Mouse (Mus musculus) midbrain, embryonic 15.5 days (tissue): ENCODE data around the gene Pdlim3. TPM values are rescaled to one million over a fixed set of nuclear protein-coding genes. Genes with fewer than 3 reads are reported as not detected.

Source experiments
- ATAC-seq: fragments of 200-750 bp; cut with Nextera tagmentation; replicated peaks from 2 replicates; pipeline ENCODE4 v1.8.0; 2017; ENCODE audit warnings: moderate TSS enrichment
- H3K27ac ChIP-seq: fragments of 300-500 bp; sonication (generic); 2 replicates; pipeline ENCODE4 v1.5.1; 2015; ENCODE audit warnings: mild to moderate bottlenecking, inconsistent platforms
- H3K27me3 ChIP-seq: fragments of 300-500 bp; sonication (generic); replicated peaks from 2 replicates; pipeline ENCODE4 v1.6.1; 2015; ENCODE audit warnings: inconsistent platforms
- H3K36me3 ChIP-seq: fragments of 300-500 bp; sonication (generic); replicated peaks from 2 replicates; pipeline ENCODE4 v1.6.1; 2015; ENCODE audit warnings: inconsistent platforms
- H3K4me1 ChIP-seq: fragments of 300-500 bp; sonication (generic); 2 replicates; pipeline ENCODE4 v1.6.1; 2015; ENCODE audit warnings: inconsistent platforms
- H3K4me2 ChIP-seq: fragments of 300-500 bp; sonication (generic); 2 replicates; pipeline ENCODE4 v1.6.1; 2015; ENCODE audit warnings: inconsistent platforms, mild to moderate bottlenecking, moderate library complexity
- H3K4me3 ChIP-seq: fragments of 300-500 bp; sonication (generic); 2 replicates; pipeline ENCODE4 v1.5.1; 2015; ENCODE audit warnings: mild to moderate bottlenecking, inconsistent platforms
- H3K9ac ChIP-seq: fragments of 300-500 bp; sonication (generic); 2 replicates; pipeline ENCODE4 v1.6.1; 2015; ENCODE audit warnings: mild to moderate bottlenecking, inconsistent platforms
- H3K9me3 ChIP-seq: fragments of 300-500 bp; sonication (generic); 2 replicates; pipeline ENCODE4 v1.6.1; 2016; ENCODE audit warnings: inconsistent platforms
- WGBS: fragments of 180-500 bp; shearing (Covaris S2); methylation state at CpG from one replicate; pipeline ENCODE4 v1.1.7; 2015; ENCODE audit warnings: mixed read lengths; 5-methylcytosine and 5-hydroxymethylcytosine counted together
- polyA plus RNA-seq: library from polyadenylated mRNA; unstranded; fragments of >200 nt; fragmentation: Nextera tagmentation; extraction: Ambion mirVana; gene quantifications from 2 replicates; pipeline ENCODE4 v1.2.1, GENCODE M21; 2015

The Pdlim3 gene
- polyA plus RNA-seq, 1 experiment from 2014 or later, result 21.2 TPM

DNA sequence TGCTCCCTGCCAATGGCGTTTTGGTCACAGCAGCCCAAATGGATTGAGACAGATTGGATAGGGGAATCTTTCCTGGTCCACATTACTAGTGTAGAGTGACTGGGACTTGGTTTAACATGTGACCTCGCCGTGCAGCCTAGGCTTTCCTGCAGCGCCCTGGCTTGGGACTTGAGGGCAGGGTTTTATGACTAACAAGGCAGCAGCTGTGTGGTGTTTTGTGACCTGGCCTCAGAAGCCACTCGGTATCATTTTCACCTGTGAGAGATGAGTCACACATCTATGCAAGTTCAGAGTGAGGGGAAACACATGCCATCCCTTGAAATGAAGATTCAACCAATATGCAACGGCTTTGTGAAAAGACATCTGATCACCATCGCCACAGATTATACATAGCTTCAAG, 7.6 kb upstream of the Pdlim3 start:
- ATAC-seq, result no peak
- Histone ChIP-seq H3K36me3 (no peaks in the 10 kb centered on the region), H3K27ac (no peak overlapping the region), H3K4me2 (no peak overlapping the region), H3K27me3 (no peaks in the 10 kb centered on the region), H3K9me3 (no peaks in the 10 kb centered on the region), H3K9ac (no peak overlapping the region), H3K4me1 (peaks cover 11% of the 10 kb centered on the region), H3K4me3 (no peak overlapping the region)
- 94% methylated on average over 7 of the region's 7 CpGs for WGBS

DNA sequence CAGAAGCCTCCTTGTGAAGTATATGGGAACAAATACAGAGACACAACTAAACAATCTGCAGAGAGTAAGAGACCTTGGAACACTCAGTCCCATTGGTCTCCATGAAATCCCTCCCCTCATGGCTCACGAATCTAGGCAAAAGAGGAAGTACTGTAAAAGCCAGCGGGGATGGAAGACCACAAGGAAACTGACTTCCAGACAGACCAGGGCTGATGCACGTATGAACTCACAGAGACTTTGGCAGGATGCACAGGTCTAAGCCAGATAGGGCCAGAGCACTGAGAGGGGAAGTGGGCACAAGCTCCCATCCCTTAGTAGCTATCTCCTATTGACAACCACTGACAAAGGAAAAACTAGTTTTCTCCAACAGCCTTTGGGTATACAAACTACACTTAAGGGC, 4.8 kb upstream of the Pdlim3 start:
- Histone ChIP-seq H3K27ac (no peak overlapping the region), H3K9me3 (no peaks in the 10 kb centered on the region), H3K36me3 (no peaks in the 10 kb centered on the region), H3K4me1 (peaks cover 16% of the 10 kb centered on the region), H3K9ac (no peak overlapping the region), H3K4me3 (no peak overlapping the region), H3K27me3 (peaks cover 3% of the 10 kb centered on the region; the same call in 1 of the 2 replicates), H3K4me2 (no peak overlapping the region)
- no peak for ATAC-seq
- WGBS, result 93% methylated on average over 3 of the region's 3 CpGs

DNA sequence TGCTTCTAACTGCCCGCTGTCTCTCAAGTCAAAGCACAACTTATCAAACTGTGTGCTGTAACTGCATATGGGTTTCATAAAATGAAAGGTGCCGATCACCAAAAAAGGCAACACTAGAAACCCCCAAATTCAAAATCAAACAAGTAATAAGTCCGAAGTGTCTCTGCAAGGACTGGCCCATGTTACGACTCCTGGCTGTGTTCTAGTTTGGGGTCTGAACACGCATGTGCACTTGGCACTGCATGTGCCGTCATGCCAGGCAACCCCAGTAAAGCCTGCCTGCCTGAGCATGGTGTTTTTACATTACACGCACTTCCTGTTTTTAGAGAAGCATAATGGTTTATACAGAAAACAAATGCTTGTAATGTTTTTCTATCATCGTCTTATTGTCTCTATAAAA, 3.5 kb upstream of the Pdlim3 start:
- peaks cover 15% of the 10 kb centered on the region for H3K4me1 ChIP-seq
- no peak overlapping the region for H3K9ac ChIP-seq
- no peak overlapping the region for H3K4me2 ChIP-seq
- 96% methylated on average over 8 of the region's 8 CpGs for WGBS
- H3K4me3 ChIP-seq, result no peak overlapping the region
- no peaks in the 10 kb centered on the region for H3K9me3 ChIP-seq
- peaks cover 5% of the 10 kb centered on the region; the same call in 1 of the 2 replicates for H3K27me3 ChIP-seq
- no peak for ATAC-seq
- H3K27ac ChIP-seq, result no peak overlapping the region
- H3K36me3 ChIP-seq, result no peaks in the 10 kb centered on the region

DNA sequence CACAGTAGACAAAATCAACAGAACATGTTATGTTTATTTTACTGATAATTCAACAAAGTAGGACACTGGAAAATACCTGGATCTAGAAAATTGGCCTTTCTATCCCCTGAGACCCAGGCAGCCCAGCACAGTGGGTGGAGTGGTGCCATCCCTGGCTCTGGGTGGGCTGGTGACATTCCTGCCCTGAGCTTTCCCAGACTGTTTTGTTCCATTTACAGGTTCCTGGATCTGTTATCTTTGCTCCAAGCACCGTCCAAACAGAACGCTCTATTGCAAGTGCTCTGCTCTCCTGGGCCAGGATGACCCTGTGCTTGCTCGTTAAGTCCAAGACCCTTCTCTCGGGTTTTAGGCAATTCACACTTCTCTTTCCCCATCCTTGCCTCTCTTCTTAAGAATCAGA, 1.5 kb upstream of the Pdlim3 start:
- 71% methylated on average over 4 of the region's 4 CpGs for WGBS
- no peak for ATAC-seq

GRCm38 (mm10) chr8:45884552-45884951, 709 bp upstream of the Pdlim3 start:
- peaks cover 15% of the 10 kb centered on the region for H3K4me1 ChIP-seq
- no peak overlapping the region for H3K9ac ChIP-seq
- peaks cover 5% of the 10 kb centered on the region; the same call in 1 of the 2 replicates for H3K27me3 ChIP-seq
- H3K27ac ChIP-seq, result no peak overlapping the region
- H3K9me3 ChIP-seq, result no peaks in the 10 kb centered on the region
- peak overlapping the region; percentile 38 for H3K4me3 ChIP-seq
- H3K4me2 ChIP-seq, result peak overlapping the region; percentile 90
- no peaks in the 10 kb centered on the region for H3K36me3 ChIP-seq
- WGBS, result 9% methylated on average over 13 of the region's 13 CpGs
- peak; percentile 76 for ATAC-seq

More for the DNA sequence above, 1.5 kb upstream of the Pdlim3 start:
- H3K9me3 ChIP-seq, result no peaks in the 10 kb centered on the region
- no peaks in the 10 kb centered on the region for H3K36me3 ChIP-seq
- H3K4me3 ChIP-seq, result no peak overlapping the region
- H3K4me2 ChIP-seq, result no peak overlapping the region
- H3K27ac ChIP-seq, result no peak overlapping the region
- peaks cover 5% of the 10 kb centered on the region; the same call in 1 of the 2 replicates for H3K27me3 ChIP-seq
- H3K4me1 ChIP-seq, result peaks cover 15% of the 10 kb centered on the region
- H3K9ac ChIP-seq, result no peak overlapping the region

GRCm38 (mm10) chr8:45885775-45886174, 514 bp downstream of the Pdlim3 start:
- H3K27ac ChIP-seq, result no peak overlapping the region
- H3K4me1 ChIP-seq, result peaks cover 15% of the 10 kb centered on the region
- peak overlapping the region; percentile 90 for H3K4me2 ChIP-seq
- no peaks in the 10 kb centered on the region for H3K36me3 ChIP-seq
- H3K9me3 ChIP-seq, result no peaks in the 10 kb centered on the region
- H3K4me3 ChIP-seq, result peak overlapping the region; percentile 38
- peaks cover 5% of the 10 kb centered on the region; the same call in 1 of the 2 replicates for H3K27me3 ChIP-seq
- ATAC-seq, result 0 out of 2 replicates have a peak, but pooled peaks have one; percentile 21
- H3K9ac ChIP-seq, result peak overlapping the region; percentile 21; the same call in 1 of the 2 replicates
- 43% methylated on average over 2 of the region's 2 CpGs for WGBS

DNA sequence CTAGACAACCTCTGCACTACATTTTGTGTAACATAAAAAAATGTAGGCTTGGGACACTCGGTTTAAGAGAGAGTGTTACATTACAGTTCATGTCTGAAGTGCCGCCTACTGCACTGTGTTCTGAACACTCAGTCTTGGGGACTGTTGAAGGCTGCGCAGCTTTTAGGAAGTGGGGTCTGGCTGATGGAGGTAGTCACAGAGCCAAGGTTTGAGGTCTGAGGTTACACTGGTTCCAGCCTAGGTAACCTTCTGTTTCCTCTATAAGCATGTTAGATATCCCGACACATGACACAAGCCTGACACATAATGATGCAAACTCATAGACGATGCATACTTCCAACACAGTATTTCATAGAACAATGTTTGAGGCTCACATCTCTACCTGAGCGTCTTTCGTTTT, 4.5 kb downstream of the Pdlim3 start:
- Histone ChIP-seq H3K4me1 (peaks cover 10% of the 10 kb centered on the region), H3K36me3 (no peaks in the 10 kb centered on the region), H3K9ac (no peak overlapping the region), H3K4me2 (no peak overlapping the region), H3K27ac (no peak overlapping the region), H3K4me3 (no peak overlapping the region), H3K27me3 (peaks cover 5% of the 10 kb centered on the region; the same call in 1 of the 2 replicates), H3K9me3 (no peaks in the 10 kb centered on the region)
- ATAC-seq, result no peak
- WGBS, result 95% methylated on average over 7 of the region's 7 CpGs

GRCm38 (mm10) chr8:45896590-45896989, 11.3 kb downstream of the Pdlim3 start:
- WGBS, result 93% methylated on average over 3 of the region's 3 CpGs
- no peak overlapping the region for H3K4me3 ChIP-seq

DNA sequence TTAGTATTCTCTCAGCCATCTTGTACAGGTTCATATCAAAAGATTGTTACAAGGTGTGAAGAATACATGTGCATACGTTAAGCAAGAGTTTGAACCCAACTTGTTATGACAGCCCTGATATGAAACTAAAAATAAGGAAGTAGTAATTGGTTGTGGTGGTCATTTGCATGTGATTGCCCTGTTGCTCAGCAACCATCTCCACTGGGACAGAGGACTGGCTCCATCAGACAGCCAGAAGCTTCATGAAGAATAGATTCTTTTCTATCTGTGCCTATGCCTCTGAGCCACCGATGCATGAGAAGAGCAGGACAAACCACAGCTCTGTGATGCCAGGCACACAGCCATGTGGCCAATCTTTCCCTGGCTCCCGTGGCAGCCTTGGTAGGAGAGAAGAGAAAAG, 14.5 kb downstream of the Pdlim3 start:
- WGBS, result 48% methylated on average over 3 of the region's 3 CpGs

More at GRCm38 (mm10) chr8:45896590-45896989, 11.3 kb downstream of the Pdlim3 start:
- H3K27me3 ChIP-seq, result no peaks in the 10 kb centered on the region
- no peak overlapping the region for H3K4me2 ChIP-seq
- H3K9me3 ChIP-seq, result no peaks in the 10 kb centered on the region
- H3K27ac ChIP-seq, result no peak overlapping the region
- no peaks in the 10 kb centered on the region for H3K4me1 ChIP-seq
- H3K36me3 ChIP-seq, result no peaks in the 10 kb centered on the region
- no peak overlapping the region for H3K9ac ChIP-seq
- no peak for ATAC-seq

DNA sequence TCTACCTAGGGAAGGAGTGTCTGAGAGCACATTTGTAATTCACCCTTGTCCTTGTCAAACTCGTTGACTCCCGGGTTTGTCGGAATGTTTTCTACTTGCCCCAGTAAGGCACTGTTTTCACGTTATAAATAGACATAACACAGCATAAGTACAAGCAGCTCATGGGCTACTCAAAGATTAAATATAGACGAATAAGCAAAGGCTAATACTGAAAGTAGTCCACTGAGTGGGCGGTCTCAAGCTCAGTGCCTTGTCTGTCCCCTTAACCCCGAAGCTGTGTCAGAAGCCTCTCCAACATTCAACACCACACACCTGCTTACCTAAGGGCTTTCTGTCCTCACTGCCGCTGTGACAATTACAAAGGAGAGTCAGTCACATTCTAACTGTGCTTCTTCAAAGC, 16.4 kb downstream of the Pdlim3 start:
- Histone ChIP-seq H3K9ac (no peak overlapping the region), H3K27me3 (no peaks in the 10 kb centered on the region), H3K27ac (no peak overlapping the region), H3K9me3 (no peaks in the 10 kb centered on the region), H3K4me3 (no peak overlapping the region), H3K4me2 (no peak overlapping the region), H3K4me1 (no peaks in the 10 kb centered on the region), H3K36me3 (no peaks in the 10 kb centered on the region)
- ATAC-seq, result no peak
- 69% methylated on average over 8 of the region's 8 CpGs for WGBS

More for the DNA sequence above, 14.5 kb downstream of the Pdlim3 start:
- Histone ChIP-seq H3K36me3 (no peaks in the 10 kb centered on the region), H3K4me1 (no peaks in the 10 kb centered on the region), H3K27me3 (no peaks in the 10 kb centered on the region), H3K9me3 (no peaks in the 10 kb centered on the region), H3K9ac (no peak overlapping the region), H3K4me3 (no peak overlapping the region), H3K27ac (no peak overlapping the region), H3K4me2 (no peak overlapping the region)
- 0 out of 2 replicates have a peak, but pooled peaks have one; percentile 50 for ATAC-seq

DNA sequence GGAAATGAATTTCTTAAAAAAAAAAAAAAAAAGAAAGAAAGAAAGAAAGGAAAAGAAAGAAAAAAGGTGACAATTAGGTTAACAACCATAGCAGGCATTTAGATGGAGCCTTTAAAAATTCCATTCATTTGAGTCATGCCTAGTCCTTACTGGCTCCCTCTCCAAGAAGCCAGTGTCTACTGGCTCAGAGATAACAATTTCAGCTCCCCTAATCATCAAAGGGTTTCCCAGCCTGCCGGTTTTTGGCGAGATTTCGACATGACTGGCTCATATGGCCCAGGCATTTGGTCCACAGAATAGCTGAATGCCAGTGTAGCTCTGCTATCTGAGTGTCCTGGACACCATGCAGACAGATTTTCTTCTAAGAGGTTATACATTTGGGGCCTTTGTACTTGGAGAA, 18.4 kb downstream of the Pdlim3 start:
- Histone ChIP-seq H3K4me1 (0 out of 2 replicates have a peak, but pooled peaks cover 2% of the 10 kb centered on the region), H3K27me3 (no peaks in the 10 kb centered on the region), H3K4me3 (no peak overlapping the region), H3K27ac (no peak overlapping the region), H3K36me3 (no peaks in the 10 kb centered on the region), H3K9ac (no peak overlapping the region), H3K9me3 (no peaks in the 10 kb centered on the region), H3K4me2 (no peak overlapping the region)
- WGBS, result 42% methylated on average over 3 of the region's 3 CpGs
- no peak for ATAC-seq

GRCm38 (mm10) chr8:45905591-45906250, 20.5 kb downstream of the Pdlim3 start:
- Histone ChIP-seq H3K27ac (no peak overlapping the region), H3K36me3 (no peaks in the 10 kb centered on the region), H3K4me1 (0 out of 2 replicates have a peak, but pooled peaks cover 2% of the 10 kb centered on the region), H3K4me3 (no peak overlapping the region), H3K27me3 (no peaks in the 10 kb centered on the region), H3K9me3 (no peaks in the 10 kb centered on the region), H3K9ac (no peak overlapping the region), H3K4me2 (no peak overlapping the region)
- ATAC-seq, result no peak
- 70% methylated on average over 7 of the region's 7 CpGs for WGBS

GRCm38 (mm10) chr8:45906251-45906619, 21.0 kb downstream of the Pdlim3 start:
- no peak overlapping the region for H3K4me3 ChIP-seq
- 80% methylated on average over 4 of the region's 4 CpGs for WGBS
- no peak for ATAC-seq
- no peaks in the 10 kb centered on the region for H3K36me3 ChIP-seq
- H3K9ac ChIP-seq, result no peak overlapping the region
- H3K4me2 ChIP-seq, result no peak overlapping the region
- H3K27me3 ChIP-seq, result no peaks in the 10 kb centered on the region
- no peak overlapping the region for H3K27ac ChIP-seq
- H3K4me1 ChIP-seq, result 0 out of 2 replicates have a peak, but pooled peaks cover 2% of the 10 kb centered on the region
- no peaks in the 10 kb centered on the region for H3K9me3 ChIP-seq
